Mouse (Mus musculus) kidney, postnatal 14 days (tissue): ENCODE data around the gene Itfg2.
"Not testable (repeated sequence)": the region's sequence is repeated elsewhere in the genome, so short reads cannot be mapped to it uniquely, and the experiment has no call there.

Experiments
- DNase-seq: peaks from one replicate; pipeline ENCODE4 v3.0.0; 2022; ENCODE audit warnings: mixed read lengths

Itfg2 gene

GRCm38 (mm10) chr6:128380594-128381167, 44.0 kb downstream of the Itfg2 start:
- not testable (repeated sequence) for DNase-seq

- DNase-seq: no peak
Measured at GRCm38 (mm10) chr6:128379636-128380035, 45.1 kb downstream of the Itfg2 start.

GRCm38 (mm10) chr6:128376371-128377085, 48.2 kb downstream of the Itfg2 start:
- DNase-seq: no peak

- DNase-seq: peak; percentile 52
Measured at GRCm38 (mm10) chr6:128375192-128375591, 49.5 kb downstream of the Itfg2 start, which contains the start of the genes Tex52 and Gm44596. Tex52 (plus strand) TSS chr6:128375456. Gm44596 (plus strand) TSS chr6:128375503.

- no peak for DNase-seq
Measured at GRCm38 (mm10) chr6:128370040-128370439, 54.7 kb downstream of the Itfg2 start.

- DNase-seq: no peak
Measured at GRCm38 (mm10) chr6:128366466-128366865, 58.3 kb downstream of the Itfg2 start.

- DNase-seq: no peak
Measured at GRCm38 (mm10) chr6:128364721-128365120, 60.0 kb downstream of the Itfg2 start.

GRCm38 (mm10) chr6:128363007-128363825, 61.5 kb downstream of the Itfg2 start:
- DNase-seq: no peak

- peak; percentile 91 for DNase-seq
Measured at GRCm38 (mm10) chr6:128362381-128363006, 62.2 kb downstream of the Itfg2 start, which contains the start of the genes Rhno1 and Foxm1. Rhno1 (minus strand) TSS chr6:128362911. Foxm1 (plus strand) TSS chr6:128362967.

- DNase-seq: no peak
Measured at GRCm38 (mm10) chr6:128361901-128362300, 62.8 kb downstream of the Itfg2 start.
